Mouse (Mus musculus): ENCODE results near the gene Zmynd8. TPM values are rescaled to one million over a fixed set of nuclear protein-coding genes. Genes with fewer than 3 reads are reported as not detected.

Gene Zmynd8
- total and polyA plus RNA-seq, 3 experiments, result 30.3 to 89.2 (median 41.6) TPM

DNA sequence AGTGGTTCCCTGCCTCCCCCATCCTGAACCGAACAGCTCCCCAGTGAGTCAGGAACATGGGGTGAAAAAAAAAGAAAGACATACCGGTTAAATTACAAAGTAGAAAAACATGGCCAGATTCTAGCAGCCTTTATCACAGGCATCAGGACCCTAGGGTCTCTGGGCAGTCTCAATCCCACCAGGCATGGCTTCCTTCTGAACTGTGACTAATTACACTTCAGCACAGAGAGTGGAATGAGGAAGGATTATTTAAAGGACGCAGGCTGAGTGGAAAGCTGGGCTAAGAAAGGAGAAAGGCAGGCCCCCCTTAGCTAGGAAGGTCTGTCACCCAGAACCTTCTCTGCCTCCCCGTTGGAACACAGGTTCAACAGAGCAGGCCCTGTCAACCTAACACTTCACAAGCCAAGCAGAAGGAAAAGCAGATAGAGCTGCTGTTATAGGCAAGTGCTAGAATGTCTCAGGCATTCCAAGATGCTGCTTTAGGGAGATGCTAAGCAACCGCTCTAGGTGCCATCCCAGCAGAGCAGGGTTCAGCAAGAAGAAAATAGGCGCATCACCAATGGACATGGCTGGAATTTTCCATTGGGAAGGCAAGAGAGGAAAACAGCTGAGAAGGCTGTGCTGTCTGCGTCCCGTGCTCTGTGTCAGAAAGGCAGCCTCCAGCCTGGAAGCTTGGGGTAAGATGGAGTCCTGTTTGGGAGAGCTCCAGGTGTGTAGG is 22.5 kb downstream of the Zmynd8 start:
- Histone ChIP-seq H3K79me2 (ENCODE audit: control insufficient read depth, insufficient read depth, low read length, poor library complexity) (peaks cover 73% of the 10 kb centered on the region), H3K9ac (ENCODE audit: control insufficient read depth, low read depth, low read length, poor library complexity, severe bottlenecking) (no peak overlapping the region), H3K27ac (ENCODE audit: control insufficient read depth, low read depth, low read length) (no peak overlapping the region), H3K27me3 (ENCODE audit: control insufficient read depth in 1 of 2, insufficient read depth in 2 of 2, low read length in 2 of 2) (no peaks in the 10 kb centered on the region), H3K4me3 (ENCODE audit: control insufficient read depth in 1 of 2, insufficient read depth in 1 of 2, low read depth in 2 of 2, low read length in 2 of 2) (no peak overlapping the region), H3K36me3 (ENCODE audit: control insufficient read depth in 1 of 2, insufficient read depth in 2 of 2, low read length in 2 of 2) (peaks cover 6 to 16% of the 10 kb centered on the region in 2 experiments), H3K4me1 (ENCODE audit: control insufficient read depth in 1 of 2, insufficient read depth in 2 of 2, low read length in 2 of 2) (0 out of 4 replicates have a peak, but pooled peaks cover 0 to 2% of the 10 kb centered on the region in 2 experiments), H3K9me3 (replicated peaks; ENCODE audit: insufficient read depth, low read length) (no peaks in the 10 kb centered on the region)
- no peak for DNase-seq (ENCODE audit: low read depth, low spot score)
- TF ChIP-seq ETS1 (IDR thresholded peaks at IDR 0.05; ENCODE audit: low read depth, low read length) (no peak), MAZ (IDR thresholded peaks at IDR 0.05; ENCODE audit: low read depth, low read length) (no peak), EP300 (IDR thresholded peaks at IDR 0.05; ENCODE audit: low read depth in 1 of 2, low read length in 2 of 2) (no peak), POLR2AphosphoS5 (IDR thresholded peaks at IDR 0.05; ENCODE audit: borderline replicate concordance, low read depth, low read length) (no peak), ELF1 (IDR thresholded peaks at IDR 0.05; ENCODE audit: low read depth, low read length) (no peak), POLR2AphosphoS2 (IDR thresholded peaks at IDR 0.05; ENCODE audit: low read length) (no peak)

DNA sequence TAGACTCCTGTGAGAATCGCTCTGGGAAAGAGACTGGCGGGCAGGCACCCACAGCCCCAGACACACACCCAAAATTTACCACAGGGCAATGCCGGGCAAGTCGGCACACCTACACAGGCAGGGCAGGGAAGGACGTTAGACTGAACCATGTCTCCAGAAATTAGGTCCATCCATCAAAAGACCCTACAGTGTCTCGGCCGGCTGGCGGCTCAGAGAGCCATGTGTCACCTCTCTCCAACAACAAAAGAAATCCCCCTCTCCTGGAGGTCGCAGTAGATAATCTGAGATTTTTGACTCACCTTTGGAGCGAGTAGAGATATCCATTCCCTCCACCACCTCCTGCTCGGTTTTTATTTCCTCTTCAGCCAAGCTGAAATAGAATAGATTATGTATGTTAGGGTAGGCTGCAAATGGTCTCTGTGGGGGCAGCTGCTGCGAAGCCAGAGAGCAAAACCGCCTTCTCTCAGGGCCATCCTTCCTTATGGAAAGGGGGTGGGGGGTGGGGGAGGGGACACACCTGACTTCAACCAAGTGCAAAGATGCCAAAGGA is 23.3 kb downstream of the Zmynd8 start:
- Histone ChIP-seq H3K4me3 (ENCODE audit: control insufficient read depth in 1 of 2, insufficient read depth in 1 of 2, low read depth in 2 of 2, low read length in 2 of 2) (no peak overlapping the region), H3K36me3 (ENCODE audit: control insufficient read depth in 1 of 2, insufficient read depth in 2 of 2, low read length in 2 of 2) (peaks cover 3 to 16% of the 10 kb centered on the region in 2 experiments; a peak in 3 of 4 replicates), H3K9ac (ENCODE audit: control insufficient read depth, low read depth, low read length, poor library complexity, severe bottlenecking) (no peak overlapping the region), H3K27me3 (ENCODE audit: control insufficient read depth in 1 of 2, insufficient read depth in 2 of 2, low read length in 2 of 2) (no peaks in the 10 kb centered on the region), H3K9me3 (replicated peaks; ENCODE audit: insufficient read depth, low read length) (no peaks in the 10 kb centered on the region), H3K79me2 (ENCODE audit: control insufficient read depth, insufficient read depth, low read length, poor library complexity) (peaks cover 74% of the 10 kb centered on the region), H3K4me1 (ENCODE audit: control insufficient read depth in 1 of 2, insufficient read depth in 2 of 2, low read length in 2 of 2) (no peaks in the 10 kb centered on the region), H3K27ac (ENCODE audit: control insufficient read depth, low read depth, low read length) (no peak overlapping the region)
- DNase-seq (ENCODE audit: low read depth, low spot score), result no peak
- TF ChIP-seq ZNF384 (IDR thresholded peaks at IDR 0.05; ENCODE audit: low read depth, low read length), result no peak
- no peak for TF ChIP-seq HCFC1 (IDR thresholded peaks at IDR 0.05; ENCODE audit: low read depth, low read length)
- TF ChIP-seq MAFK (IDR thresholded peaks at IDR 0.05; ENCODE audit: borderline replicate concordance, low read depth, low read length), result no peak

DNA sequence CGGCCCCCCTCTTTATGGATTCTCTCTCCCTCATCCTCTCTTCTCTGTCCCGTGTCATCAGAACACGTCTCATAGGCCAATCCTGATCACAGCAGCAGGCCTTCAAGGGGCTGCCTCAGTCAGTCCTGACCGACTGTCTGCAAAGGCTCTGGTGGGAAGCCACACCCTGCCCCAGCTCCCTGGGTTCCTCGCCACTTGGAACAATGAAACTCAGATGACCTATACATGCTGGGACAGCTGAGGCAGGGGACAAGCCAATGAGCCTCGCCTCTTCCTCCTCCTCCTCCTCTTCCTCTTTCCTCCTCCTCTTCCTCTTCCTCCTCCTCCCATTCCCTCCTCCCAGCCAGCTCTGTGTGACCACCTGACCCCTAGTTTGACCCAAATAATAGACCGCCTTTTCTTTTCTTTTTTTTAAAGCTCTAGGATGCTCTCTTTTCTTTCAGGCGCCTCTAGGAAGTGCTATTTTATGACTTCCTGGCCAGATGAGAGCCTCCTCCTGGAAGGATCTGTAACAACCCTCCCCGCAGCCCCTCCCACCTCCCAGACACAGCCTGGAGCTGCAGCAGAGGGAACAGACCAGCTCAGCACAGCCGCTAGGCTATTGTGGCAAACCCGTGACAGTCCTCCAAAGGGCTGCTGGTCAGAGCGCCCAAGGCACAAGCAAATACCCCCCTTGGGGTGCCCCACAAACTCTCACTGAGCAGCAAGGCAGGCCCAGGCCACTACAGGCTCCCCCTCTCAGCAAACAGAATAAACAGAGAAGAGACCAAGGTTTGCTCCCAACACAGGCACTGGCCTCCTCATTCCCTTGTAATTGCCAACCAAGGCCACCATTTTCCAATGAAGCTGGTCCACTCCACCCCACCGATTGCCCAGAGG is 24.1 kb downstream of the Zmynd8 start:
- Histone ChIP-seq H3K27me3 (ENCODE audit: control insufficient read depth in 1 of 2, insufficient read depth in 2 of 2, low read length in 2 of 2) (no peaks in the 10 kb centered on the region), H3K9me3 (replicated peaks; ENCODE audit: insufficient read depth, low read length) (no peaks in the 10 kb centered on the region), H3K9ac (ENCODE audit: control insufficient read depth, low read depth, low read length, poor library complexity, severe bottlenecking) (no peak overlapping the region), H3K27ac (ENCODE audit: control insufficient read depth, low read depth, low read length) (no peak overlapping the region), H3K4me3 (ENCODE audit: control insufficient read depth in 1 of 2, insufficient read depth in 1 of 2, low read depth in 2 of 2, low read length in 2 of 2) (no peak overlapping the region), H3K79me2 (ENCODE audit: control insufficient read depth, insufficient read depth, low read length, poor library complexity) (peaks cover 77% of the 10 kb centered on the region), H3K4me1 (ENCODE audit: control insufficient read depth in 1 of 2, insufficient read depth in 2 of 2, low read length in 2 of 2) (no peaks in the 10 kb centered on the region), H3K36me3 (ENCODE audit: control insufficient read depth in 1 of 2, insufficient read depth in 2 of 2, low read length in 2 of 2) (peaks cover 3 to 17% of the 10 kb centered on the region in 2 experiments; a peak in 3 of 4 replicates)
- TF ChIP-seq HCFC1 (IDR thresholded peaks at IDR 0.05; ENCODE audit: low read depth, low read length), result no peak
- no peak for TF ChIP-seq E2F4 (IDR thresholded peaks at IDR 0.05; ENCODE audit: borderline replicate concordance, low read depth, low read length)
- no peak for DNase-seq (ENCODE audit: low read depth, low spot score)

Measured in MEL (cell line).